Mouse (Mus musculus): ENCODE results near the gene Pomgnt2.
A peak's percentile ranks its signal among the peaks of the same experiment; 100 is the strongest.

Pomgnt2 gene

DNA sequence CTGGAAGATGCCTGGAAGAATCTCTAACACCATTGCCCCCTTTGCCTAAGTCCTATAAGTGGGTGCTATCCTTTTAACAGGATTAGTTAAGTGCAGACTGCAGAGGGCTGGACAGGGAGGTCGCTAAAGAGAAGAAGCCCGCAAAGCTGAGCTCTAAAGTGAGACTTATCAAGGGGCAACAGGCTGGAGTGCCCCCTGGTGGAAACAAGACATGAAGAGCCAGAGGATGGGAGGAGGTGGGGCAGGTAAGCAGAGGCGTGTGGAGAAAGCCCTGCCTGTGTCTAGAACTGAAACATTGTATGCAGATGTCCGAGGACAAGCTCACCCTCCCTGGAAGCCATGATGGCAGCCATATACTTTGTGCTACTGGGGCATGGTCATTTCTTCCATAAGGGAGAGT lies 16.7 kb upstream of the Pomgnt2 start:
- DNase-seq (ENCODE audit: low read depth, low spot score) = peak; percentile 24

DNA sequence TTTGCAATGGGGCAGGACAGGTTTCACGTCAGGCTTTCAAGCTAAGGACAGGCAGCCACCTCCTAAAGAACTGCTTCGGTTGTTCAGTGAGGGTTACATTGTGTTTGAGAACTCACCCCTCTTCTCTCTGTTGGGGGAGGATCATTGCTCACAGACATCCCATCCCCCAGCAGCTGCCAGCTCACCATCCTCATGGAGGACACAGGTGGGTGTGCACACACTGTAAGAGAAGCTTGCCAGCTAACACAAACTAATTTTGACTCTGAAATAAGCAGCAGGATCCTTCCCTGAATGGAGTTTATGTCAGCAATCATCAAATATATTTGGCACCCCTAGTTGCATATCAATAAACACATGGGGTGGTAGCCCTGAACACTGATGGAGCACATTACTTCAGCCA lies 15.9 kb upstream of the Pomgnt2 start:
- DNase-seq (ENCODE audit: low read depth, low spot score) = no peak

DNA sequence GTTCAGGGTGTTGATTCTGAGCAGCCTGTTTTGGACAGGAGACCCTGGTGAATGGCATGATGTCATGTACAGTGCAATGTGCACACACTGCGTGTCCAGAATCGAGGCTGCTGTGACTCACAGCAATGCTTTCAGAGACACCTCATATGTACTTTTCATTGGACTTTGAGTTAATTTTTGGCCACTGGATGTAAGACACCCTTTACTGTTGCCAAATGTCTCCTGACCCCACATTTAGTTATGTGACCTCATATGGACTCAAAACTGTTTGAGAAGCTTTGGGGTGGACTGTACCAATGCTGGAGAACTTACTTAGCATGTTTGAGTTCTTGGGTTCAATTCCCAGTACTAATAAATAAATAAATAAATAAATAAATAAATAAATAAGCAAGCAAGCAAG lies 13.8 kb upstream of the Pomgnt2 start:
- DNase-seq (ENCODE audit: low read depth, low spot score) = no peak

DNA sequence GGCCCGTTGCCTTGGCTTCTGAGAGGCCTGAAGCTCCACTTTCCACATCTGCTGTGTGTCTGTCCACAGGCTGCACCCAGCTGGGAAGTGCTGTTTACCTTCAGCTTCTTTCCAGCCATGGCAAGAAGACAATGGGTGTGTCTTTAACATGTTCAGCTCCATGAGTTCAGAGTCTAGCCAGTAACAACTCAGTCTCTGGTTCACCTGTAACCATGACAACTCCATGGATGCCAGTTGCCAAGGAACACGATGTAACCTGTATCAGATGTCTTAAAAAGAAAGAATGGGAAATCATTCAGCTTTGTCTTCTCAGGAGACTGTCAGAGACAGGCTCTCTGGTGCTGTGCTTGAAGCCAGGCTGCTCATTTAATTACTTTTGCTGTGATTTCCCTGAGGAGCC lies 12.0 kb upstream of the Pomgnt2 start:
- no peak for DNase-seq (ENCODE audit: low read depth, low spot score)

DNA sequence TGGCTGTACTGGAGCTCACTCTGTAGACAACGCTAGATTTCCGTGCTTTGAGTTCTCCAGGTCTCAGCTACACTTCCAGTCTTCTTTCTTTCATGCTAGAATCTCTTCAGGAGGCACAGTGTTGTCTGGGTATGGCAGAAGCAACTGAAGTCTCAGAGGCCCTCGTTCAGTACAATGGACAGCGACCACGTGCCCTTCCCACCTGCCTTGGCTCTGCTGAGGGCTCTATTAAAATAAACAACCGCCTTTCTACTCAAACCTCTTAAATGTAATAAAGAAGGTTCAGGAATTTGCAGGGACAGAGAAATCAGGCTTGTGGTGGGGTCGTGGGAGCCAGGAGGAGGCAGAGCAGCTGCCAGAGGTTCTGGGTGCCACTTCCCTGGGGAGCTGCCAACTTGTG lies 9.7 kb upstream of the Pomgnt2 start:
- no peak for DNase-seq (ENCODE audit: low read depth, low spot score)

GRCm38 (mm10) chr9:122006175-122006574 lies 9.3 kb upstream of the Pomgnt2 start:
- no peak for DNase-seq (ENCODE audit: low read depth, low spot score)

DNA sequence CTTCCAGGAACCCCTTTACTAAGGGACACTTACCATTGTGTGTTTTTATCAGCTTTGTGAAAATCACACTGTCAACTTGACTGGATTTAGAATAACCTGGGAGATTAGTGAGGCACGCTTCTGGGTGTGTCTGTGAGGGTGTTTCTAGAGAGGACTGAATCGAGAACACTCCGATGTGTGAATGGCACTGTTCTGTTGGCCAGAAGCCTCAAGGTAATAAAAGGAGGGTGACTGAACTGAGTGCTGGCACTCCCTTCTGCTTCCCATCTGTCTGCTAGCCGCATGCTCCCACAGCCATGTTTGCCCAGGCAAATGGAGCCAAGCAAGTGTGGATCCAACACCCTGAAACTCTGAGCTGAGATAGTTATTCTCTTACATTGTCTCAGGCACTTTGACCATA lies 1.1 kb upstream of the Pomgnt2 start:
- no peak for DNase-seq (ENCODE audit: low read depth, low spot score)

DNA sequence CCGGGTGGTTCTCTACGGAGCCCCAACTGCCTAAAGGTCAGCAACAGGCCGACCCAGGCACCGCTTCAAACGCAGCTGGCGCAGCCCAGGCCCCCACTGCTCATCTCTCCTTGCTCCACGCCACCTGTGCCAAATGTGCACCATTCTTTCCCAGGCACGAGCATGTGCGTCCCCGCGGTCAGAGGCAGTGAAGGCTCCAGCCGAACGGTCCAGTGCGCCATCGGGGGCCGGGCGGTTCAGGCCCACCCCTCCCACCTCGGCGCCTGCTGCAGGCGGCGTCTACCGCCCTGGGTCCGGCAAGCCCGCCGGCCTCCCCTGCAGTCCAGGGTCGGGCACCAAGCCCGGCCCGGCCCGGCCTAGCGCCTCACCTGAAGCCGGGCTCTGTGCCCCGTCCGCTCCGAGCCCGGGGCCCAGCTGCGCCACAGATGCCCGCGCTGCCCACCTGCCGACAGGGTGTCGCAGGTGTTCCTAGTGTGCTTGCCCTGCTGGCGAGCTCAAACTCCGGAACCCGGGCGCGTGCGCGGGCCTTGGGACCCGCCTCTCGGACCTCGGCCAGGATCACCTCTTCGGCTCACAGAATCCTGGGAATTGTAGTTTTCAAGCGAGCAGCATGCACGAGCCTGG lies 1.3 kb downstream of the Pomgnt2 start:
- DNase-seq (ENCODE audit: low read depth, low spot score) = no peak

GRCm38 (mm10) chr9:121995077-121995476 lies 1.8 kb downstream of the Pomgnt2 start:
- no peak for DNase-seq (ENCODE audit: low read depth, low spot score)

DNA sequence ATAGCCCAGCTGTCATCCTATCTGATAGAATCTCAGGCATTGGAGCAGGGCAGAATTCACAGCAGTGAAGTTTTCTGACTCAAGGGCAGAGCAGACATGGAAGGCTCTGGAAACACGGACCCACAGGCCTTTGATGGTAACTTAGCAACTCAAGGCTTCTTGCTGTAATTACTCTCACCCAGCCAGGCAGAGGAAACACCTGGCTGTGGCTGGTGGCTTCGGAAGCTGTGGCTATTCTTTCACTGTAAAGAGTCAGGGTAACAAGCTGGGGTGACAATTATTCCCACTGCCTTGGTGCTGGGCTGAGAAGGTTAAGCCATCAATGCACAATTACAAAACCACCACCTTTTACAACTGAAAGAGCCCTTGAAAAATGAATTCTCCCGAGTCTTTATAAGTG lies 3.9 kb downstream of the Pomgnt2 start:
- no peak for DNase-seq (ENCODE audit: low read depth, low spot score)

- no peak for DNase-seq (ENCODE audit: low read depth, low spot score)
These were observed 5.9 kb downstream of the Pomgnt2 start for GRCm38 (mm10) chr9:121991041-121991440.

GRCm38 (mm10) chr9:121989536-121989935 lies 7.4 kb downstream of the Pomgnt2 start:
- DNase-seq (ENCODE audit: low read depth, low spot score) = no peak

GRCm38 (mm10) chr9:121988910-121989309 lies 8.0 kb downstream of the Pomgnt2 start:
- DNase-seq (ENCODE audit: low read depth, low spot score) = no peak

DNA sequence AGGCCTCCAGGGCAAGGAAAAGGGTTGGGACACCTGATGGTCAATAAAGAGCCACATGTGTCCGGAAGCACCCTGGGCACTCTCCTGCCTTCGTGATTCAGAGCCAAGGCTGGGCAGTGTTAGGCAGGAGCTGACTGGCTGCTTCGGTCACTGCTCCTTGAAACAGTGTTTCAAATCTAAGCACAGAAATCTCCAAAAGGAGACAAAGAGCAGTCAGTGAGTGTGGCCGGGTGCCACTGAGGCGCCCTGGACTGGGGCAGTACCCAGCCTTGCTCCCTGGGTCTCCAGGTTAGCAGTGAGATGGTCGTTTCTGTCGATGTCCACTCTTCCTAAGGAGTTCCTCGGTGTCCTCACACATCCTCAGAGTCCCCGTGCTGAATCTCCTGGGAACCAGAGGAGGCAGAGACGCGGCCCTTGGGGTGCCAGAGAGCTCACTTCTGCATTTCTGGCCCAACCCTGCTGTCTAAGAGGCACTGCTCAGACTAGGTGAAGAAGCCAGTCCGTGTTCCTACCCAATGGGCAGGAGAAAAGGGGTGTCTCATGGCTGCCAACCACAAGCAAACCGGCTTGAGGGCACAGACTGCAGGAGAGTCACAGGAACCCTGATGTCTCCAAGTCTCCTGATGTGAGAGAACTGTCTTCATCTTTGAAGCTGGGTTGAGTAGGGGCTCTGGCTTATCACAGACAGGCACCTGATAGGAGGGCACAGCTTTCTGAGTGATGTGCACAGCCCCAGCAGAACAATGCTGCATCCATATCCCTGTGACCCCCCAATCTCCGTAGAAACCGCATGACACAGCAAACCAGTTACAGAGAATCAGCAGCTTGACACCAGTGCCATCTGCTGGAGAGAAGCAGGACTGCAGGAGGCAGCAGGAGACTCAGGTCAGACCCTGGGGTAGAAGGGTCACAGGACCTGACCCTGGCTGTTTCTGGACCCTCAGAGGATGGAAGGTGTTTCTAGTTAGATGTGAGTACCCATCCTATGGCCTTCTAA lies 12.1 kb downstream of the Pomgnt2 start:
- peak; percentile 53 for DNase-seq (ENCODE audit: low read depth, low spot score)

DNA sequence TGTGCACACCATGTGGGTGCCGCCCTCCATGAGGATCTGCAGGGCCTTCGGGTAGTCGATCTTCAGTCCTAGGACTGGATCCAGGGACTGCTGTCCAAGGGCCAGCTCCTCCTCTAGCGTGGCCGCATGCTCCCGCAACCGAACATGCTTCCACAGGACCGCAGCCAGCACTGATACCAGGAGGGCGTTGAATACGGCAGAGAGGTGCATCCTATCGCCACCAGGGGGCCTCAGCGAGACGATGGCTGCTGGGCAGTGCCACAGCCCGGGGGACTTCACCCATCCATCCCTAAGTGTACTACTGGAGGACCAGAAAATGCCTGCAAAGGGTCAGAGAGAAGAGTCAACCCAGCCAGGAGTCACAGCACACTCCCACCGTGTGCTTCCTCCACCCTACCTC lies 13.4 kb downstream of the Pomgnt2 start:
- peak; percentile 36 for DNase-seq (ENCODE audit: low read depth, low spot score)

GRCm38 (mm10) chr9:121982665-121983064 lies 14.2 kb downstream of the Pomgnt2 start:
- no peak for DNase-seq (ENCODE audit: low read depth, low spot score)

- DNase-seq (ENCODE audit: low read depth, low spot score) = no peak
These were observed 14.7 kb downstream of the Pomgnt2 start for GRCm38 (mm10) chr9:121982214-121982613.

DNA sequence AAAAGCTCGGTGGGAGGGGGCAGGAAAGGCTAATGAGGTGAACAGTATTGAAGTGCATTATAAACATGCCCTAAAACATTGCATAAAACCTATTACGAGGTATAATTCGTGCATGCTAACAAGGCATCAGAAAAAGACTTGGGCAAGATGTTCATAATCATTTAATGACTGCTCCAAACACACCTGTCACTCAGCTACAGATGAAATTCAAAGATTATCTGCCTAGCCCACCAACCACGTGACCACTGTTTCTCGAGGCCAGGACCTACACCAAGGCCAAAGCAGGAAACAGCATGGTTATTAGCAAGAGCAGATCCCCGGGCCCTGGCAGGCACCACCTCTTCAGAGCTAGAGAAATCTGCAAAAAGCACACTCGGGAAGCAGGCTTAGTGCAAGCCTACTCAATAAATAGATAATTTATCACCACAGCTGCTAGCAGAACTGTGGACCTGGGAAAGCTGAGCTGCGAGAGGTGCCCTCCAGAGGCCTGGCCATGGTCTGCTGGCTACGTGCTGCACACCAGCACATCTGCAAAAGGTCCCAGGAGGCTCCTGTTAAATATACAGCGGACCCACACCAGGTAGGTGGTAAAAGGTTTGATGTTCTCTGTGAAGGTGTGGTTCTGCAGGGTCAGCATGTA lies 15.3 kb downstream of the Pomgnt2 start:
- DNase-seq (ENCODE audit: low read depth, low spot score) = no peak

DNA sequence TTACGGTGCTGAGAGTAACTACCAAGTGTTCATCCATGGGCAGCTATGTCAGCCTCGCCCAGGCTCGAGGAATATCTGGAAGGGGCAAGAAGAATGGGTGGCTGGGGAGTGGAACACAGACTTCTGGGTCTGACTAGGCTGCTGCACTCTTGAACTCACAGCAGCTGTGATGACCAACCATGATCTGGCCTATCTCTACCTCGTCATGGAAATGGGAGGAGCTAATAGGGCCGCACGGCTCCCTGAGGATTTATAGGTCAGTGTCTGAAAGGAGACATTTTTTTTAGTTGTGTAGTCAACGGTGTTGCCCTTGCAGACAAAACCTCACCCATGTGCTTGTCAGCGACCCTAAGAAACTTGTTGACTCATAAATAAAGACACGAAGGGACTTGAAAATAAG lies 15.9 kb downstream of the Pomgnt2 start:
- no peak for DNase-seq (ENCODE audit: low read depth, low spot score)

DNA sequence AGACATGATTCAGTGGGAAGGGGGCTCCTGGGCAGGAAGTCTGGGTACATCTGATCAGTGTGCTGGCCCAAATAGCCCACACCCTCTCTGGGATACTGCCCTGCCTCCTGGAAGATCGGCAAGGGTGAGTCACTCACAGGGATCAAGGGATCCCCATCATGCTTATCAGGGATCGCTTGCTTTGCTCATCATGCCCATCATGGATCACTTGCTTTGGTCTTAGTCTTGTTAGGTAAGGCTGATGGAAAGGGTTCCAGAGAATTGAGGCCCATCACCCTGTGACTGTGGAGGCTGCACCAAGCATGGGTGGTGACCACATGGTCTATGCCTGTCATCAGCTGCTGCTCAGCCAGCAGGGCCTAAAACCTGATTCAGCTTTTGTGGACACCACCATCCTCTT lies 21.6 kb downstream of the Pomgnt2 start:
- no peak for DNase-seq (ENCODE audit: low read depth, low spot score)

DNA sequence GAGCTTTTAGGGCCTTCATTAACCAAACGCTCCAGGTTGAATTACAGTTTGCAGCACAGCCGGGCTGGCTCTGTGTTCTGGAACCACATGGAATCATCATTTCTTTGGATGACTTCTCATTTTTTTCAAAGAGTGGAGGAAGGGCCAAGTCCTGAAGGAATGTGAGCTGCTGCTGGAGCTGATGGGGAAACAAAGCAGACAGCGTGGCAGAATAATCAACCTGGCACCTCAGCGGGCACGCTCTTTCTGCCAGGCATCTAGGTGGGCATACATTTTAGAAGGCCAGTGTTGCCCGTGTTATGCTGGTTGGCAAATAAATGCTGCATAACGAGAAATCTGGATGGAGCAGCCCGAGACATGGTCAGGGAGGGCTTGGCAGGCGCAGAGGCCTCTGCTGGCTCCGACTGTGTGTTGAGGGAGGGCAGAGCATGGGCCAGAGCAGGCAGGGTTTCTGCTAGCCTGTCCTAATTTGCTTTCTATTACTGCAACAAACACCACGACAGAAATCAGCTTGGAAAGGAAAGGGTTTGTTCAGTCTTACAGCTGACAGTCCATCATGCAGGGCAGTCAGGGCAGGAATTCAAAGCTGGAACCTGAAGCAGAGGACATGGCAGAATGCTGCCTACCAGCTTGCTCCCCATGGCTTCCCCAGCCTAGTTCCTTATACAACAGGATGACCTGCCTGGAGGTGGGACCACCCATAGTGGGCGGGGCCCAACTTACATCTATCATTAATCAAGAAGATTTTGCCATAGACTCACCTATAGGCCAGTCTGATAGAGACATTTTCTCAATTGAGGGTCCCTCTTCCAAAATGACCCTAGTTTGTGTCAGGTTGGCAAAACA lies 22.5 kb downstream of the Pomgnt2 start:
- no peak for DNase-seq (ENCODE audit: low read depth, low spot score)

DNA sequence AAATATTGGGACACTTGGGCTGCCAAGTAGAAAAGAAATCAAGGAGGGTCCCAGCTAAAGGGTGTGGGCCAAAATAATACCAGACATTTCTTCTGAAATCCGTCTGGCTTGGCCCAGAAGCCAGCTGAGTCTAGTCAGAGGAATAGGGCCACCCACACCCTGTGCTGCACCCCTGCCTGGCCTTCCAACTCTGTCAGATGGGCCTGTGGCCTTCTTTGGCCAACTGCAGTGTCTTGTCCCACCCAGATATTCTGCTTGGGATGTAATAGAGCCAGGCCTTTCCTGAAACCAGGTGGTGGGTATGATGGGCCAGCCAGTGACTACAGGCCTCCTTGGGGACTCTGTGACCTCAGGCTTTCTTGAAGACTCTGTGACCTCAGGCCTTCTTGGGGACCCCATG lies 23.7 kb downstream of the Pomgnt2 start:
- no peak for DNase-seq (ENCODE audit: low read depth, low spot score)

All from CD4-positive helper T cell, adult 2 months (primary cell).